Mouse (Mus musculus): ENCODE results near the gene Camk2g. TPM values are rescaled to one million over a fixed set of nuclear protein-coding genes. Genes with fewer than 3 reads are reported as not detected.

The Camk2g gene
- polyA plus RNA-seq, 1 experiment, result 222 TPM

DNA sequence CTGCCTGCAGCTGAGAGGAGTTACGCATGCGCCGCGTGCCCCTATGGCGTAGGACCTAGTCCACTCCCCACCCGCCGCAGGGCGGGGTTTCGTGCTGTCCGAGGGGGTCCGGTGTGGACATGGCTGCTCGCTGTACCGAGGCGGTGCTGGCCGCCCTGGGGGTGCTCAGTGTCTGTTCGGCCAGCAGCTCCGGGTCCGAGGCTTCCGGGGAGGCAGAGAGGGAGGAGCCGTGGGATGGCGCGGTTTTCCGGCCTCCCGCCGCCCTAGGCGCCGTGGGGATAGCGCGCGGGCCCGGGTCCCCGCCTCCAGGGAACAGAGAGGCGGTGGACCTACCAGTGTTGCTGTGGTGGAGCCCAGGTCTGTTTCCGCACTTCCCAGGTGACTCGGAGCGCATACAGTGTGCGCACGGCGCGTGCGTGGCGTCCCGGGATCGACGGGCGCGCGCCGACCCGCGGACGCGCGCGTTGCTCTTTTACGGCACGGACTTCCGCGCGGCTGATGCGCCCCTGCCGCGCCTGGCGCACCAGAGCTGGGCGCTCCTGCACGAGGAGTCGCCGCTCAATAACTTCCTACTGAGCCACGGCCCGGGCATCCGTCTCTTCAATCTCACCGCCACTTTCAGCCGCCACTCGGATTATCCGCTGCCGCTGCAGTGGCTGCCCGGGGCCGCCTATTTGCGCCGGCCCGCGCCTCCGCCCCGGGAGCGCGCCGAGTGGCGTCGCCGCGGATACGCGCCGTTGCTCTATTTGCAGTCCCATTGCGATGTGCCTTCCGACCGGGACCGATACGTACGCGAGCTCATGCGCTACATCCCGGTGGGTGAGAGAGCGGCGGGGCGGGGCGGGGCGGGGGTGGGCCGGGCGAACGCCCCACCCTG lies 98.8 kb downstream of the Camk2g start, which contains the start of gene Fut11:
Gene Fut11 (plus strand): TSS at position 85 of the 877 bp plus-strand sequence.
- peaks cover 9% of the 10 kb centered on the region; the same call in 1 of the 2 replicates for H3K4me1 ChIP-seq (ENCODE audit: control insufficient read depth, insufficient read depth, low read length)
- peak; percentile 91 to 92 for DNase-seq
- H3K4me3 ChIP-seq (replicated peaks; ENCODE audit: insufficient read depth, low read depth, low read length), result peak within 1 kb of the TSS; percentile 90
- TF ChIP-seq CTCF (IDR thresholded peaks at IDR 0.05; ENCODE audit: borderline replicate concordance, insufficient read depth, low read depth, low read length), result no peak
- TF ChIP-seq POLR2A (IDR thresholded peaks at IDR 0.05; ENCODE audit: borderline replicate concordance, insufficient read depth, low read length), result peak; percentile 82
- WGBS, result under 1% methylated on average over 111 of the region's 111 CpGs
- no peaks in the 10 kb centered on the region for H3K27me3 ChIP-seq (ENCODE audit: control insufficient read depth, insufficient read depth, low read length)
- peak within 1 kb of the TSS; percentile 97 for H3K27ac ChIP-seq (ENCODE audit: insufficient read depth, low read length)

DNA sequence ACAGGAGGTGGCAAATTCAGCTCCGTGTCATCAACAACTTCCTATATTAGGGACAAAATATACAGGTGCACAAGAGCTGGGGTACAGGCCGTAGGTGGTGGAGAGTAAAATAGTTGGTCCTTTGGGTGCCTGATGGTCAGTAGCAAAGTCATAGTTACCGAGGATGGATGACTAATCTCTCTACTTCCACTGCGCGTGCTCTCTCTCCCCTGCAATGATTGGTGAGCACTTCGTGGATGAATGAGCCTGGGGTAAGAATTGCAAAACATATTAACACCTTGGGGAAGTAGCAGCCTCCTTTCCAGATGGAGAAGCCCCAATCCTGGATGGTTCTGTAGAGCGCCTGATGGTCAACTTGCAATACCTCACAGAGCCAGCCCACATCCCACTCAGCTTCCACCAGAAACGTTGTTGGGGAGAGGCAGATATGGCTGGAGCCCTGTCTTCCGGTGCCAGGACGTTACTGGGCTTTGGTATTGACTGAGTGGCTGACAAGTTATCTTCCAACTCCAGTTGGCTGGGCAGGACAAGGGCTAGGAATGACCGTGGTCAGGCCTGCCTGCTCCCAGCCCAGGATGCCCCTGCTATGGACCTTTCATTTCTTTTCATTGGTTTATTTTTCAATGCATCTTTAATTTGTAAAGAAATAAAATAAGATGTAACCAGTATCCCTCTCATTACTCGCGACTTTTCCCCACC lies 99.6 kb downstream of the Camk2g start:
- DNase-seq, result no peak
- TF ChIP-seq CTCF (IDR thresholded peaks at IDR 0.05; ENCODE audit: borderline replicate concordance, insufficient read depth, low read depth, low read length) (no peak), POLR2A (IDR thresholded peaks at IDR 0.05; ENCODE audit: borderline replicate concordance, insufficient read depth, low read length) (no peak)
- Histone ChIP-seq H3K4me3 (replicated peaks; ENCODE audit: insufficient read depth, low read depth, low read length) (peak overlapping the region; percentile 90), H3K27ac (ENCODE audit: insufficient read depth, low read length) (peak overlapping the region; percentile 97), H3K4me1 (ENCODE audit: control insufficient read depth, insufficient read depth, low read length) (peaks cover 9% of the 10 kb centered on the region; the same call in 1 of the 2 replicates), H3K27me3 (ENCODE audit: control insufficient read depth, insufficient read depth, low read length) (no peaks in the 10 kb centered on the region)
- WGBS, result 36% methylated on average over 13 of the region's 13 CpGs

DNA sequence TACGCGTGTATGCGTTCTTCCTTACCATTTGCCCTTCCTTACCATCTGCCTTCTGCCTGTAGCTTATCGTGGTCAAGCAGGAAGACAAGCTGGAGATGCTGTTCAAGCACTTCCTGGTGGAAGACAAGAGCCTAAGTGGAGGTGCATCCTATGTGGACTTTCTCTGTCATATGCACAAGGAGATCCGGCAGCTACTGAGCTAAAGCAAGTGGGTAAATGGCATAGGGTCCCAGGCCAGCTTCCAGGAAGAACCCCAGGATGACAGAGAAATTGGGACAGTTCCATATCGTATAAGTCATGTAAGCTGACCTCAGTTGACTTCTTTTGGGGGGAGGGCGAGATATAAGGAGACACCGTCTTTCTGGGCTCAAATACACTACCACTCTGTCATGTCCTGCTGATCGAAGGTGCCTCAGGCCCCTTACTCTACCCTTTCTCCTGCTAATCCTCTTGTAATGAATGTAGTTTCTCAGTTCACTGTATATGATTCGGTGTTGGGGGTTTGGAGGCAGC lies 100.2 kb downstream of the Camk2g start:
- peaks cover 9% of the 10 kb centered on the region; the same call in 1 of the 2 replicates for H3K4me1 ChIP-seq (ENCODE audit: control insufficient read depth, insufficient read depth, low read length)
- DNase-seq, result no peak
- no peak for TF ChIP-seq POLR2A (IDR thresholded peaks at IDR 0.05; ENCODE audit: borderline replicate concordance, insufficient read depth, low read length)
- H3K27me3 ChIP-seq (ENCODE audit: control insufficient read depth, insufficient read depth, low read length), result no peaks in the 10 kb centered on the region
- WGBS, result 84% methylated on average over 10 of the region's 10 CpGs
- H3K4me3 ChIP-seq (replicated peaks; ENCODE audit: insufficient read depth, low read depth, low read length), result no peak overlapping the region
- 0 out of 2 replicates have a peak overlapping the region, but pooled peaks have one; percentile 18 for H3K27ac ChIP-seq (ENCODE audit: insufficient read depth, low read length)

- TF ChIP-seq CTCF (IDR thresholded peaks at IDR 0.05; ENCODE audit: borderline replicate concordance, insufficient read depth, low read depth, low read length) (no peak), POLR2A (IDR thresholded peaks at IDR 0.05; ENCODE audit: borderline replicate concordance, insufficient read depth, low read length) (no peak)
- peaks cover 9% of the 10 kb centered on the region; the same call in 1 of the 2 replicates for H3K4me1 ChIP-seq (ENCODE audit: control insufficient read depth, insufficient read depth, low read length)
- H3K27me3 ChIP-seq (ENCODE audit: control insufficient read depth, insufficient read depth, low read length), result no peaks in the 10 kb centered on the region
- H3K27ac ChIP-seq (ENCODE audit: insufficient read depth, low read length), result no peak overlapping the region
- no peak for DNase-seq
- no peak overlapping the region for H3K4me3 ChIP-seq (replicated peaks; ENCODE audit: insufficient read depth, low read depth, low read length)
- WGBS, result 85% methylated on average over 6 of the region's 6 CpGs
Observed at GRCm38 (mm10) chr14:20691772-20692171, 102.1 kb downstream of the Camk2g start.

DNA sequence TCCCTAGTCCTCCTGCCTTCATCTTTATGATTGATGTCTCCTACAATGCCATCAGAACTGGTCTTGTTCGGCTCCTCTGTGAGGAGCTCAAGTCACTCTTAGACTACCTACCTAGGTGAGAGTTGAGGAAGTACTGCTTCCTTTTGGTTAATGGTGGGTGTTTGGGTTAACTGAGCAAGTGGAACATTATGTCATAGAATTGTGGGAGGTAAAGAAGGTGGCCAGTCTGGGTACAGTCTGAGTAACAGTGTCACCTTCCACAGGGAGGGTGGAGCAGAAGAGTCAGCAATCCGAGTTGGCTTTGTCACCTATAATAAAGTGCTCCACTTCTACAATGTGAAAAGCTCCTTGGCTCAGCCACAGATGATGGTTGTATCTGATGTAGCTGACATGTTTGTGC lies 104.9 kb downstream of the Camk2g start:
- WGBS, result 88% methylated on average over 2 of the region's 2 CpGs
- Histone ChIP-seq H3K4me3 (replicated peaks; ENCODE audit: insufficient read depth, low read depth, low read length) (no peak overlapping the region), H3K27me3 (ENCODE audit: control insufficient read depth, insufficient read depth, low read length) (no peaks in the 10 kb centered on the region), H3K27ac (ENCODE audit: insufficient read depth, low read length) (no peak overlapping the region), H3K4me1 (ENCODE audit: control insufficient read depth, insufficient read depth, low read length) (peaks cover 4% of the 10 kb centered on the region; the same call in 1 of the 2 replicates)
- TF ChIP-seq POLR2A (IDR thresholded peaks at IDR 0.05; ENCODE audit: borderline replicate concordance, insufficient read depth, low read length) (no peak), CTCF (IDR thresholded peaks at IDR 0.05; ENCODE audit: borderline replicate concordance, insufficient read depth, low read depth, low read length) (no peak)
- DNase-seq, result no peak

DNA sequence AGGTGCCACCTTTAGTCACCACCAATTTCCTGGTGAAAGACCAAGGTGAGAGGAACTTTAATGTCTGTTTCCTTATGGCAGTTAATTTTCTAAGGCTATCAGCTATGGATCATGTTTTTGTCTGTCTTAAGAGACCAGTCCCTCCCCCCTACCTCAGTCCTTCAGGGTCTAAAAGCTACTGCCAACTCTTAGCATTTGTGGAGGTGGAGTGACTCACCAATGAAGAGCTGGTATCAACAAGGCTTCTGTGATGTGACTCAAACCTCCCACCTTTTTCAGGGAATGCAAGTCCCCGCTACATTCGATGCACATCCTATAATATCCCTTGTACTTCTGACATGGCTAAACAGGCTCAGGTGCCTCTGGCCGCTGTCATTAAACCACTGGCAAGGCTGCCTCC lies 107.3 kb downstream of the Camk2g start:
- Histone ChIP-seq H3K27ac (ENCODE audit: insufficient read depth, low read length) (no peak overlapping the region), H3K4me1 (ENCODE audit: control insufficient read depth, insufficient read depth, low read length) (no peaks in the 10 kb centered on the region), H3K27me3 (ENCODE audit: control insufficient read depth, insufficient read depth, low read length) (no peaks in the 10 kb centered on the region), H3K4me3 (replicated peaks; ENCODE audit: insufficient read depth, low read depth, low read length) (no peak overlapping the region)
- TF ChIP-seq POLR2A (IDR thresholded peaks at IDR 0.05; ENCODE audit: borderline replicate concordance, insufficient read depth, low read length) (no peak), CTCF (IDR thresholded peaks at IDR 0.05; ENCODE audit: borderline replicate concordance, insufficient read depth, low read depth, low read length) (no peak)
- DNase-seq, result no peak
- 97% methylated on average over 3 of the region's 3 CpGs for WGBS

Other genes starting within 250 kb of the Camk2g start
- gene Ppp3cb, start 247.5 kb downstream of the Camk2g start, polyA plus RNA-seq (2012; rRNA removed), result 141 and 142 TPM in 2 replicates
- 60.6 and 63.1 TPM in 2 replicates for gene Usp54, start 153.0 kb downstream of the Camk2g start, polyA plus RNA-seq (2012; rRNA removed)
- gene Myoz1, start 137.5 kb downstream of the Camk2g start, polyA plus RNA-seq (2012; rRNA removed), result not detected in 2 replicates
- gene Synpo2l, start 125.7 kb downstream of the Camk2g start, polyA plus RNA-seq (2012; rRNA removed), result 0.08 and 0.13 TPM in 2 replicates
- gene Sec24c, start 119.8 kb downstream of the Camk2g start, polyA plus RNA-seq (2012; rRNA removed), result 93.3 and 116 TPM in 2 replicates
- 15.9 and 17.1 TPM in 2 replicates for gene Fut11, start 99.1 kb downstream of the Camk2g start, polyA plus RNA-seq (2012; rRNA removed)
- gene Chchd1, start 91.1 kb downstream of the Camk2g start, polyA plus RNA-seq (2012; rRNA removed), result 109 and 115 TPM in 2 replicates
- gene Zswim8, start 86.5 kb downstream of the Camk2g start, polyA plus RNA-seq (2012; rRNA removed), result 164 and 177 TPM in 2 replicates
- gene Ndst2, start 59.5 kb downstream of the Camk2g start, polyA plus RNA-seq (2012; rRNA removed), result 37.9 and 43.2 TPM in 2 replicates
- gene Plau, start 42.6 kb upstream of the Camk2g start, polyA plus RNA-seq (2012; rRNA removed), result 0.90 and 1.1 TPM in 2 replicates
- gene Vcl, start 135.3 kb upstream of the Camk2g start, polyA plus RNA-seq (2012; rRNA removed), result 23.9 and 26.7 TPM in 2 replicates